Mouse (Mus musculus) spleen, adult 18-20 months (tissue): ENCODE data around the gene Dlg2.

Experiments used
- DNase-seq, 2 experiments: peaks; one replicate each; pipeline ENCODE4 v3.0.0; 2022; ENCODE audit warnings: mixed read lengths in 2 of 2

Dlg2 gene

DNA sequence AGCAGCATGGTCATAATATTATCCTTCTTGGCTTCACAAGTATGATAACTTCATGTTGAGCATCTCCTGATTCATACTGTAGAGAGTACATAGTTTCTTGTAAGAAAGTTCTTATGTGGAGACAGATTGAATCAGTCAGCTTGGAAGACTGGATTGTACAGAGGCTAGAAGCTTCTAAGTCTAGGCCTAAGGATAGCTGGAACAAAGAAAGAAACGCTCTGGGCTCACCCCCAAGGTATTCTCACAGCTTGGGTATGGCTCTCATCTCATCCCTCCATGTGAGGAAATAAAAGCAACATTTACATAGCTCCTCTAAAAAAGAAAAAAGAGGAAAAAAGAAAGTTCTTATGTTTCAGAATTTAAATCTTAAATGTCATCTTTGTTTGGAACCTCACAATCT is 1466.8 kb downstream of the Dlg2 start:
- DNase-seq: no peak

DNA sequence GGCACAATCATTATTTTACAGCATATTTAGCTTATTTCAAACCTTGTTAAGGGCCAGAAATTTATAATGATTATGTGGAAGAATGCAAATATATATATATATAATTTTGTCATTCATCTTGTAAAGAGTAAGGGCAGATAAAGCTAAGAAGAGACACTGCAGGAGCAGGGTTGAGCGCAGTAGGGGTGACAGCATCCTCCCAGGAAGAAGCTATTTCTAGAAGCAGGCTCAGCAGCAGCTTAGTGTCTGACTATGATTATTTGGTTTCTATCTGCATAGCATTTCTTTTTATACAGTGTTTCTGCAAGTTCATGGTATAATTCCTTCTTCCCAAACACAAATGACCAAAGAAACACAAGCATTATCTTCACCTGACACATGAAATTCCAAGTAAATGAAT is 1479.1 kb downstream of the Dlg2 start:
- no peak for DNase-seq

DNA sequence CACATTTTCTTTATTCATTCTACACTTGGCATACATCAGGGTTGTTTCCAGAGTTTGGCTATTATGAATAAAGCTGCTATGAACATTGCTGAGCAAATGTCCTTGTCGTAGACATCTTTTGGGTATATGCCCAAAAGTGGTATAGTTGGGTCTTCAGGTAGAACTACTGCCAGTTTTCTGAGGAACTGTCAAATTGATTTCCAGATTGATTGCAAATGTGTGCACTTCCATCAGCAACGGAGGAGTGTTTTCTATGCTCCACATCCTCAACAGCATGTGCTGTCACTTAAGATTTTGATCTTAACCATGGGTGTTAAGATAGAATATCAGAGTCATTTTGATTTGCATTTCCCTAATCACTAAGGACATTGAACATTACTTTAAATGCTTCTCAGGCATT is 1486.5 kb downstream of the Dlg2 start:
- no peak for DNase-seq

DNA sequence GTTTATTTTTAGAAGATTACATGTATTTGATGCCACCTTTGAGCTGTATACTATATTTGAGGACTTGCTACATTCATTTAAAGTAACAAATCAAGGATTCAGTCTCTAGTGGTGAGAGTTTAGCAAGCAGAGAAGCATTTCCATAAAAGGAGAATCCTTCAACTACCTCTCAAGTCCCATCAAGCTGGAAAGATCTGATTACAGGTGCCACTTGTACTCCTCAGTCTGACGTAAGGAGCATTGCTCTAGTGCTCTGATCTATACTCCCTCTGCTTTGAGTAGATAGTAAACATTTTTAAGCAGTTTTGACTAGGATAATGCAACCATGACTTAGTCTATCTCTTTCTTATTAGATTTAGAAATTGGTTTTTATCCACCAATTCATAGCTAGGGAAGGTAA is 1496.5 kb downstream of the Dlg2 start:
- no peak for DNase-seq

DNA sequence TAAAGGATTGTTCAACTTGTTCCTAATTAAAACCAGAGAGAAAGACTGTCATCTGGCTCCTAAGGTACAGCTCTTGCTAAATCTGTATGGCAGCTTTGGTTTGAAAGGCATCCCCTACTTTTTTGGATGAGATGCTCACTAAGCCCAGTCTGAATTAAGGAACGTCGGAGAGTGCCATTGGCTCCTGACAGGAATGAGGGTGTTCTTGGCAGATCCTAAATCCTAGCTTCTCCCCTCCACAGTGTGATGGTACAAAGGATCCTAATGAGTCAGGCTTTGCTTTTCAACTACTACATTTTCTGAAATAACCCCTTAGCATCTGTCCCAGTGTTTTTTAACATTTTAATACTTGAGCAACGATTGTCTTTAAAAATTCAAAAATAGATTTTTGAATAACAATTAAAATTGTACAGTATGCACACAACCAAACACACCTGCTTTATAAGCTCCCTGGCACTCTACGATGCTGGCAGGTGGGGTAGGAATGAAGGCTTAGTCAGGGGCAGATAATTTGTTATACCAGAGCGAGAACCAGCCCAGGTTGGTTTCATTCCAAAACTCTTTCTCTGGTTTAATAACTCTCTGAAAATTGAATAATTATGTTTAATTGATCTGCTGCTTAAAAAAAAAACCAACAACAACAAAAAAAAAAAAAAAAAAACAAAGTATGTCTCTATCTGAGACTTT is 1527.4 kb downstream of the Dlg2 start:
- no peak for DNase-seq

DNA sequence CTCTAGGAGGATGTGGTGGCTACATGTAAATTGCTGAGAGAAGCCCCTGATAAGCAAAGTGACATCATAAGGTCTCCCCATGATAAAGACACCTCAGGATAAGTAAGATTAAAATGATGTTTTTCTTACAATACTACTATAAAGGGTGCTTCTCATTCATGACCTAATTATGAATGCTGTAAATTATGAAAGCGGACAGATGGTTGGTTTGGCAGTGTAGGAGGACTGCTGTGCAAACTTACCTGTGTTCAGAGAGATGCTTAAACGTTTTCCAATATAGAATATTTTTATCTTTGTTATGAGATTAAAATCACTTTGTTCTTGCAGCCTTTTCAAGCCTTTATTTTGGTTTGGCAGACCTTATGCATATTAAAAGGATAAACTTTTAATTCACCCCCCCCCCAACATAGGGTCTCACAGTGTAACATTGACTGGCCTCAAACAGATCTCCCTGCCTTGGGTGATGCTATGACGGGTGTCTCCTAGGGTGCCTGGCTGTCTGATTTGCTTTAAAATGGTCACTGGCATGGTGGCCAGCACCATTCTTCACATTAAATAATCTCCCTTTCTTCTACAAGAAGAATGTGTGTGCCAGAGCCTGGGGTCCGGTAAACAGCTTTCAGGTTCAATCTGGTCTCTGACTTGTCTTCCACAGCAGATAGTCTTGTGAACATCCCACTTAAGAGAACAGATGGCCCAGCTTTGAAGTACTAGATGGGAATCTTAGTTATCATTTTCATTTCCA is 1529.4 kb downstream of the Dlg2 start:
- DNase-seq: no peak

DNA sequence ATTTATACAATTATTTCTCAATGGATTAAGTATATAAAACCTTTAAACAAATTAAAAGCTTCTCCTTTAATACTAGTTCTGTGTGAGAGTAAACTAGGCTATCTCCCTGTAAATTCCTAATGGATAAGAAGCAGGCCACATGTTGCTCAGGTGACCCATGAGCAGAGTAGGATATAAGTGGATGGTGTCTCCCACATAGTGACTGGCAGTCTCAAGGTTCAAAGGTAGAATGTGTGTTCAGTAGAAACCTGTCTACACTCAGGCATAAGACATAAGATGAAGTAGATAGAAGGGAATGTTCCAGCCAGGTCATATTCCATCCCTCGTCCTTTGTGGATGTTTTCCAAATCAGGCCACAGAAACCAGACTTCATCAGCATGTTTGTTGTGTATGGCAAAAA is 1532.2 kb downstream of the Dlg2 start:
- DNase-seq: no peak

DNA sequence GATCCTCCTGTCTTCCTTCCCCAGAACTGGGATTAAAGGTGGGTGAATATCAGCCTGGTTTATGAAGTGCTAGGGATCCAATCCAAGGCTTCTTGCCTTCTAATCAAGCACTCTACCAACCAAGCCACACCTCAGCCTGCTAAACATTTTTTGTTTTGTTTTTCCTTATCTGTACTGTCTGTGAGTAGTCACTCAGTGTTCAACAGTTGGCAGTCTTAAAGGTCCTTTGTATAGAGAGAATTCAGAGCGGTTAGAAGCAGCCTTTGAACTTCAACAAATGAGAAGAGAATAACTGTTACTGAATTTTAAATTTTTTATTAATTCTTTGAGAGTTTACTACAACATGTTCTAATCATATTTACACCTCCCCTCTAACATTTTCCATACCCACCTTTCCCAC is 1548.5 kb downstream of the Dlg2 start:
- no peak for DNase-seq

DNA sequence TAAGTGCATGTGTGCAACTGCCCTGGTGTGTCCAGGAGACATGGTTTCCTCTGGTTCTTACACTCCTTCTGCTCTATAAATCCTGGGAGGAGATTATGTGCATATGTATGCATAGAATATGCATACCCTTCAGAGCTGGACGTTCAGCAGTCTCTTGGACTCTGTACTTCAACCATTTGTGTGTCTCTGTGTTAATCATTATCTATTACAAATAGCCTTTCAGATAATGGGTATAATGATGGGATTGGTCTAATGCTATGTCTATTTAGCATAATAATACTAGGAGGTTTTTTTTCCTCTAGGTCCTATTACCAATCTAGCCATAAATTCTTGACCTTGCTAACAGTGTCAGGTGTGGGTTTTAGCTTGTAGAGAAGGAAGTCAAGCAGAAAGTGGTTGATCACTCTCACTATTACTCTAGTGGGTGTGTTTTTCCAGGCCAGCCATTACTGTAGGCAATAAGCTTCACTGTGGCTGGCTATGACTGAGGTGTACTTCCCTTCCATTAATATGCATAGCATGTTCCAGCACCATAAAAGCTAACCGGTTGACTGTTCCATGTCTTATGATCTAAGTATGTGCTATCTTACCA is 1549.1 kb downstream of the Dlg2 start:
- DNase-seq: no peak

DNA sequence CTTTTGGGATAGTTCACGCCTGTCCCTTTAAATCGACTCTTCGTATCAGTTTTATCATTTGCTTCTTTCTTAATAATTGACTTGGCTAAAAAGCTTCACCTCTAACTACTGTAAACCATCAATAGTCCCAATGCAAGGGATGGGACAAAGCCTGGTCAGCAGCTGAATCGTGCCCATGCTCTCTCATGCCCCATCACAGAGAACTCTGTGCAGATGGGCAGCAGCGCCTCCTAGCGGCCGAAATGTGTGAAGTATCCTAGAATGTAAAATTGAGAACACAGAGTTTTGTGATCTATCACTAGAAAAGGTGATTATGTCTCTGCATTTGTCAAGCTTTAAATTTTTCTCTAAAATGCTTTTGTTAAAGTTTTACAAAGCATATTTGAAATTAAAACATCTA is 1550.6 kb downstream of the Dlg2 start:
- peak in 1 of 2 experiments; percentile 24 for DNase-seq

DNA sequence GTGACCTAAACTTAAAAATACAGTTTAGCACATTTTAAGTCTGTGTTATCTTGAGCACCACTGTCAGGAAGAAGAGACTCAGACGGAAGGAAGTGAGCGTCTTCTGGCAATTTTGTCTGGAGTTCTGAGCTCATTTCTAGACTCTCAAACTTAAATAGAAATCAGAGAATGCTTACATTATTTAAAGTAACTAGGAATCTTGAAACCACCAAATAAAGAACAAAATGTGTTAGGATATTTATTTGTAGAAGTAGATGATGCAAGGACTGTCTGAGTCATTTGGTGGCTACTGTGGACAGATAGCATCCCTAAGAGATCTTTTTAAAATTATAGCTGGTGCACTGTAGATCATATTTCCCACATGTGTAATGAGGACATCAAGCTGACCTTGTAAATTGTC is 1557.8 kb downstream of the Dlg2 start:
- no peak for DNase-seq

DNA sequence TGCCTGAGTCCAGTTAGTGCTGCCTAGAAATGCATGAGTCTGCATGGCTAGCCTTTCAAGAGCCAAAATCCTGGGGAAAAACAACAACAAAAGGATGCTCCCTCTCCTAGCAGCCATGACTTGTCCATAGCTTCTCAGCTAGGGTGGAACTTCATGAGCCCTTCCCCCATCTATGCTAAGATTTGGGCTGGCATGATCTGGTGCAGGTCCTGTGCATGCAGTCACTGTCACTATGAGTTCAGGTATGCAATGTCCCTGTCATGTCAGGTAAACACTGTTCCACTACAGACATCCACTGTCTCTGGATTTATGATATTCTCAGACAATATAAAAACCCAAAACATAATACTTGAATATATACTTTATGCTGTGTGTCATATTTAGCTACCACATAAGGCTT is 1563.7 kb downstream of the Dlg2 start:
- no peak for DNase-seq

DNA sequence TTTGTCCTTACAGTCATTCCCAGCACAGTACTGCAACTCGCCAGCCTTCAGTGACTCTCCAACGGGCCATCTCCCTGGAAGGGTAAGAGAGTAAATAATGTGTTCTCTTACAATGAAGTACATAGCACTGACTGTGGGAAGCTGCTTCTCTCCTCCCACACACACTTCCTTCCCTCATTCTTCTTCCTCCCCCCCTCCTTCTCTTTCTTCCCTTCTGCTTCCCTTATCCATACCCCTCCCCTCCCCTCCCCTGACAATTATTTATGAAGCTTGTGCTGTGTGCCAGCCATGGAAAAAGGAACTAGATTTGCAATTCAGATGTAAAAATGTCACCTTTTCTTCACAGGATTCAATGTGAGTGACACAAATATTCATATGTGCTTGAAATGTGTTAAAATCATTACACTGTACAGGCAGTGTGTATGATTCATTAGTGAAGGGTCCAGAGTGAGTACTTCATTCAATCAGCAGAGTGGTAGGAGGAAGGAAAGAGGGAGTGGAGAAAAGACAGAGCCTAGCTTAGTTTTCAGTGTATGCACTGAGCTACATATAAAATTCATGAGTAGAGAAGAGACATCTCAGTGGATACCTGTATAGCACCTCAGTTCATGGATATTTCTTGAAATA is 1564.4 kb downstream of the Dlg2 start:
- DNase-seq: no peak

DNA sequence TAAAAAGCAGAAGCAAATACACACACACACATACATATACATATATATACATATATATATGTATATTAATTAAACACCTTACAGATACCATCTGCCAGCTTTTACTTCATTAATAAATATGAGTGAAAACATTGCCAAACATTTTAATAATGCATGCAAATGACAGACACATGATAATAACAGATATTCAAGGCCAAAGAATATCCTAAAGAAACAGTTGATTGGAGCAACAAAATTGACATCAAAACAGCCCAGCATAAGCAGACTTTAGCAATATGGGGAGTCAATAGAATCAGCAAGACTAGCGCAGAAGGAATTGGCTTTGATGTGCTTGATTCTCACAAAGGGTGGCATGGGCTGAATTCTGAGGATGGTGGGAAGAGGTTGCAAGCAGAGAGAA is 1568.5 kb downstream of the Dlg2 start:
- DNase-seq: no peak

DNA sequence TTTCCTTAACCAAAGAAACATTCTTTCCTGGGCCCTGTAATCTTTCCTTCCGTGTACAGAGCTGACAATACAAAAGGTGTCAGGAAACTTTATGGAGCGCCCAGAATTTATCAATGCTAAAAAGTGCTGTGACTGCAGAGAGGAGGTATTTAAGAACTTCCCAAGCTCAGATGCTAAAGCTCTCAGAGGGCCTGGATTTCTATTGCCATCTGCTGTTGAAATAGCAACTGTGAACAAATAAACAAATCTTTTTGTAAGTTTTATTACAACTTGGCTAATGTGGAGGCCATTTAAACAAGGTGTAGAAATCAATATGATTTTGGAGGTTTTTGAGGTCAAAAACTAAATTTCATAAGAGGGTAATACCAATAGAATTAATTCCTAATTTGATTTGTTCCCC is 1570.8 kb downstream of the Dlg2 start:
- no peak for DNase-seq

DNA sequence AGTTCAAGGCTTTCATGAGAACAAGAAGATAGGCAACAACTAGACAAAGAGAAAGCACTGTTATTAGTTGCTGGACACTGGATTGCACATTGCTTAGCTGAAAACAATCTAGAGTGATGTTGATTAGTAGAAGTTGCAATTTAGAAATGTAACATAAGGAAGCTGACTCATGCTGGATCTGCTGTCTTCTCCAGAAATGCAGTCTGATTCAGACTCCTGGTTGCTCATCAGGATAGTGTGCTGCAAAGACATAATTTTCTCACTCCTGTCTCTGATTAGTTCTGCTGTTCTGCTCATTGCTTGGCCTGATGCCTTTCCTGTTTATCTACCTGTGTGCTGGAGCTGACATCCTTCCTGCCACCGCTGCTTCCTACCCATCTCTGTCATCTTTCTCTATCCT is 1572.4 kb downstream of the Dlg2 start:
- DNase-seq: no peak

DNA sequence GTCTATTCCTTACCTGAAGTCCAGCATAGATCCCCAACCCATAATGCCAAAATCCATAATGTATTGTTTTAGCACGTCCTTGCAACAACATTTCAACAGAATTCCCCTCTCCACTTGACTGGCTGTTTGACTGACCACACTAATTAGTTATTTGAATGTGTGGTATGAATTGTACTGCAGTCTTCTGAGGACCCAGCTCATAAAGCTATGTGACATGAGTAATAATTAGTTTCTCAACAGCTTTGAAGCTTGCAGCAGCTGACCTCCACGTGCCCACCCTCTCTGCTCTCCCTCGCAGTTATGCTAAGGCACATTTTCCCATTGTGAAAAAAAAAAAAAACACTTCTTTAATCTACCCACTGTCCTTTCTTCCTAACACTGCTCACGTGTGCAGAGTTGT is 1590.4 kb downstream of the Dlg2 start:
- no peak for DNase-seq

DNA sequence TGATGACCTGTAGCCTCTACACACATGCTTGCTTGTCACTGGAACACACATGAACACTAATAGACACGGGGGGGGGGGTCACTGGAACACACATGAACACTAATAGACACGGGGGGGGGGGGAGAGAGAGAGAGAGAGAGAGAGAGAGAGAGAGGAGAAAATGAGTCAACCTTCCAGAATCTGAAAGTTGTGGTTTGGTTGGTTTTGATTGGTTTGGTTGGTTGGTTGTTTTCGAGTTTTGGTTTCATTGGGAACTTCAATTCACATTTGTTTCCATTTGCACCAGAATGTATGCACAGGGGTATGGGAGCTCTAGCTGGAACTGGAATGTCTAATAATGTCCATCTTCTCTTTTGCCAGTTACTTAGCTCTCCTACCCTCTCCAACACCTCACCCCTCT is 1611.0 kb downstream of the Dlg2 start:
- no peak for DNase-seq

DNA sequence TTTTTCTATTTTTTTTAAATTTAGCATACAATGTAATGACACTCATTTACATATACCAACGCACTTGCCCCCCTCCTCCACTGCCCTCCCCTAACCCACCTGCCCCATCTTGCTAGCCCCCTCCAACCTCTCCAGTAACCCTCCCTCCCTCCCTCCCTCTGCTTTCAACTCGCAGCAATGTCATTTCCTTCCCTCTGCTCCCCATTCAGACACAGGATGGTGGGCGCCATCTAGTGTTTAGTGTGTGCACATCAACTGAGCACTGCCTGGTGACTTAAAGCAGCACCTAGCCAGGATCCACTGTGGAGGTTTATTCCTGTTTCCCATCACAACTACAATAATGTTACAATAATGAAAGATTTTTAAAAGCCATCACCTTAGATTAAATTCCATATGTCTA is 1617.4 kb downstream of the Dlg2 start:
- peak in 1 of 2 experiments; percentile 23 for DNase-seq

DNA sequence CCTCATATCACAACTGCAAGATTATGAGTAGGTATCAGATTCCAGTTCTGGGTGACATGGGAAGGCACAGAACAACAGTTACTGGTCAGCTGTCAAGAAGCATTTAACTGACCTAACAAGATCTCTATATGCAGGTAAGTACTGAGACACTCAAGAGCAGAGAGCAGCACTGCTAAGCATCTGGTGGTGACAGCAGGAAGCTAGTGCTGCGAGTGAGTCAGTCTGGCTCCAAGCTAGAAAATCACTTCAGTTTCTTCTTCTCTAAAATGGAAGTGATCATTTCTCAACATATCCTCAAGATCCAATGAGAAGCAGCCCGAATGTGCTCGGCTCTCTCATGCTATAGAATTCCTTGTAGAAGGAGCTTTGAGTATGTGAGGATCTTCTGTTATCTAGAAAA is 1618.7 kb downstream of the Dlg2 start:
- no peak for DNase-seq

DNA sequence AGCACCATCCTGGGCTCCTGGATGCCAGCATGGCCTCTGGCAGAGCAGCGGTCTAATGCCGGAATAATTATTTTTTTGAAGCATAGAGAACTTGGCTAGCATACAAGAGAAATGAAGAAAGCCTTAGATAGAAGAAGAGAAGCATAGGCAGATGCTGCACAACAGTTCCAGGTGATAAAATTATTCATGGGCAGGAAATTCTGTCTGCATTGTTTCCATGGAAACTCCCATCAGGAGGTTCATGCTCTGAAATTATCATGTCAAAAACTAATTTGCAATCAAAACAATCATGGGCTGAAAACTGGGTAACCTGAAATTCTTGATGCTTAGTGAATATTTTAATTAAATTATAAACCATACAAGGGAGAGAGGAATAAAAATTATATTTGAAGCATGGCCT is 1624.4 kb downstream of the Dlg2 start:
- DNase-seq: no peak

DNA sequence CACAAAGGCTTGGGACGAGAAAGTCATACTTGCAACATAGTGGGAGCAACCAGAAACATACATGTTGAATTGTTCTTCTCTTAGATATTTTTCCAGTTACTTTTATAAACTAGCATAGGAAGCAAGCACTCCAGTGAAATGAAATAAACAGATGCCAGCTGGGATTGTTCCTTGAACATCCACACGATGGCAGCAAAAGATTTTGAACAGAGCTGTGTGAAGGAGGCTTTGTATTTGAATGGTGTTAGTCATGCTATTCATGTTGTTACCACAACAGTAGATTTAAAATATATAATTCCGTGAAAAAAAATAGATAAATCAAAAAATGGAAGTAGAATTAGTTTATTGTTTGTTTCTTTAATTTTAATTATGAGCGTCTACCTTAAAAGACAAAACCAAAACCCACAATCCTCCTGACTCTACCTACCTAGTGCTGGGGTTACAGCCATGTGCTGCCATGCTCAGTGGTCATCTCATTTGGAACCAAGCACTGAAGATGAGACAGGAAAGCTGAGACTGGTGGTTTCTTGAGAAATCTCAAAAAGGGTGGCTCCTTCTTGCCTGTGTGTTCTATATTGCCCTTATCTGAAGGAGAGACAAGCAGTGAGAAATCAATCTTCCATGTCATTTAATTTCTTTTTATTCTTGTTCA is 1626.5 kb downstream of the Dlg2 start:
- DNase-seq: peak in 1 of 2 experiments; percentile 4

DNA sequence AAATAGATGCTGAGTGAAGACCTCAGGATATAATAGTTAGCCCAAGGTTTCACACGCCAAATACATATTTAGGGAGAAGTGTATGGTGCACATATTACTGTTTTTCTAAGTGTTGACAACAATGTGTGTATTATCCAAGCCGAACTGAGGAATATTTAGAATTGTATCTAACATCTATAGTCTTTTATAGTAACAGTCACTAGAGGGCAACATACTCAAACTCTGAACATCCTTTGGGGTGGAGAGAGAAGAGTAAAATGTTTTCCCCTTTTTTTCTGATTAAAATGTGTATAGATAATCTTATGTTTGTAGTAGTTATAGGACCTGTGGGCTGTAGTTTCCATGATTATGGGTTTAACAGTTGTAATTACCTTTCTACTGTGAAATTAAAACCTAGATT is 1629.0 kb downstream of the Dlg2 start:
- no peak for DNase-seq
